Mouse (Mus musculus): ENCODE measurements around the gene Mllt11. TPM values are rescaled to one million over a fixed set of nuclear protein-coding genes. Genes with fewer than 3 reads are reported as not detected.
A peak's percentile ranks its signal among the peaks of the same experiment; 100 is the strongest.

Gene Mllt11
- polyA plus RNA-seq, 1 experiment = 19.6 TPM

- peaks cover 24% of the 10 kb centered on the region for H3K79me3 ChIP-seq (ENCODE audit: low read depth)
- H3ac ChIP-seq (ENCODE audit: control insufficient read depth, insufficient read length, low read depth) = no peak overlapping the region
- H3K79me2 ChIP-seq (ENCODE audit: control insufficient read depth, insufficient read depth) = peaks cover 46% of the 10 kb centered on the region
- H3K27me3 ChIP-seq (ENCODE audit: control insufficient read depth, insufficient read depth, insufficient read length) = no peaks in the 10 kb centered on the region
- H3K4me3 ChIP-seq (ENCODE audit: insufficient read depth, poor library complexity, severe bottlenecking) = no peak overlapping the region
- TF ChIP-seq FOSL1 (IDR thresholded peaks at IDR 0.05; ENCODE audit: insufficient read depth, low read length, poor library complexity, severe bottlenecking) (no peak), MYOG (IDR thresholded peaks at IDR 0.05; ENCODE audit: control insufficient read depth, extremely low read depth, insufficient read length) (no peak), MYOD1 (IDR thresholded peaks at IDR 0.05; ENCODE audit: control insufficient read depth, insufficient read length, low read depth) (no peak), CEBPB (IDR thresholded peaks at IDR 0.05; ENCODE audit: low read depth) (no peak), MAX (IDR thresholded peaks at IDR 0.05) (no peak), USF1 (IDR thresholded peaks at IDR 0.05; ENCODE audit: low read depth) (no peak), CTCF (IDR thresholded peaks at IDR 0.05; ENCODE audit: control insufficient read depth, insufficient read depth, insufficient read length) (no peak)
- H3K36me3 ChIP-seq (ENCODE audit: control insufficient read depth, insufficient read depth) = peaks cover 70% of the 10 kb centered on the region
These were observed 3.7 kb upstream of the Mllt11 start for GRCm38 (mm10) chr3:95235386-95236301.

- H3K36me3 ChIP-seq (ENCODE audit: control insufficient read depth, insufficient read depth) = peaks cover 63% of the 10 kb centered on the region
- TF ChIP-seq FOSL1 (IDR thresholded peaks at IDR 0.05; ENCODE audit: insufficient read depth, low read length, poor library complexity, severe bottlenecking) (no peak), MAX (IDR thresholded peaks at IDR 0.05) (no peak), CTCF (IDR thresholded peaks at IDR 0.05; ENCODE audit: control insufficient read depth, insufficient read depth, insufficient read length) (no peak), MYOD1 (IDR thresholded peaks at IDR 0.05; ENCODE audit: control insufficient read depth, insufficient read length, low read depth) (no peak), MYOG (IDR thresholded peaks at IDR 0.05; ENCODE audit: control insufficient read depth, extremely low read depth, insufficient read length) (no peak), CEBPB (IDR thresholded peaks at IDR 0.05; ENCODE audit: low read depth) (no peak), USF1 (IDR thresholded peaks at IDR 0.05; ENCODE audit: low read depth) (no peak)
- H3K79me3 ChIP-seq (ENCODE audit: low read depth) = peaks cover 41% of the 10 kb centered on the region
- no peaks in the 10 kb centered on the region for H3K27me3 ChIP-seq (ENCODE audit: control insufficient read depth, insufficient read depth, insufficient read length)
- no peak overlapping the region for H3ac ChIP-seq (ENCODE audit: control insufficient read depth, insufficient read length, low read depth)
- no peak overlapping the region for H3K4me3 ChIP-seq (ENCODE audit: insufficient read depth, poor library complexity, severe bottlenecking)
- H3K79me2 ChIP-seq (ENCODE audit: control insufficient read depth, insufficient read depth) = peaks cover 68% of the 10 kb centered on the region
These were observed 1.5 kb upstream of the Mllt11 start for GRCm38 (mm10) chr3:95233303-95233980.

GRCm38 (mm10) chr3:95232771-95233170 is 800 bp upstream of the Mllt11 start:
- TF ChIP-seq FOSL1 (IDR thresholded peaks at IDR 0.05; ENCODE audit: insufficient read depth, low read length, poor library complexity, severe bottlenecking) (peak; percentile 21), CEBPB (IDR thresholded peaks at IDR 0.05; ENCODE audit: low read depth) (no peak)
- H3K36me3 ChIP-seq (ENCODE audit: control insufficient read depth, insufficient read depth) = peaks cover 57% of the 10 kb centered on the region
- no peak overlapping the region for H3ac ChIP-seq (ENCODE audit: control insufficient read depth, insufficient read length, low read depth)
- H3K79me3 ChIP-seq (ENCODE audit: low read depth) = peaks cover 43% of the 10 kb centered on the region
- H3K27me3 ChIP-seq (ENCODE audit: control insufficient read depth, insufficient read depth, insufficient read length) = no peaks in the 10 kb centered on the region
- H3K79me2 ChIP-seq (ENCODE audit: control insufficient read depth, insufficient read depth) = peaks cover 75% of the 10 kb centered on the region
- no peak overlapping the region for H3K4me3 ChIP-seq (ENCODE audit: insufficient read depth, poor library complexity, severe bottlenecking)

- Histone ChIP-seq H3K79me2 (ENCODE audit: control insufficient read depth, insufficient read depth) (peaks cover 96% of the 10 kb centered on the region), H3K36me3 (ENCODE audit: control insufficient read depth, insufficient read depth) (peaks cover 47% of the 10 kb centered on the region), H3K79me3 (ENCODE audit: low read depth) (peaks cover 62% of the 10 kb centered on the region), H3K27me3 (ENCODE audit: control insufficient read depth, insufficient read depth, insufficient read length) (no peaks in the 10 kb centered on the region), H3K4me3 (ENCODE audit: insufficient read depth, poor library complexity, severe bottlenecking) (peak overlapping the region; percentile 69), H3ac (ENCODE audit: control insufficient read depth, insufficient read length, low read depth) (peak overlapping the region; percentile 61)
- no peak for TF ChIP-seq MYOG (IDR thresholded peaks at IDR 0.05; ENCODE audit: control insufficient read depth, extremely low read depth, insufficient read length)
- TF ChIP-seq MYOD1 (IDR thresholded peaks at IDR 0.05; ENCODE audit: control insufficient read depth, insufficient read length, low read depth) = no peak
- TF ChIP-seq CEBPB (IDR thresholded peaks at IDR 0.05; ENCODE audit: low read depth) = no peak
- no peak for TF ChIP-seq CTCF (IDR thresholded peaks at IDR 0.05; ENCODE audit: control insufficient read depth, insufficient read depth, insufficient read length)
- TF ChIP-seq USF1 (IDR thresholded peaks at IDR 0.05; ENCODE audit: low read depth) = no peak
- TF ChIP-seq FOSL1 (IDR thresholded peaks at IDR 0.05; ENCODE audit: insufficient read depth, low read length, poor library complexity, severe bottlenecking) = no peak
- no peak for TF ChIP-seq MAX (IDR thresholded peaks at IDR 0.05)
These were observed 1.3 kb downstream of the Mllt11 start for GRCm38 (mm10) chr3:95230495-95231297.

- H3K79me2 ChIP-seq (ENCODE audit: control insufficient read depth, insufficient read depth) = peaks cover 98% of the 10 kb centered on the region
- H3ac ChIP-seq (ENCODE audit: control insufficient read depth, insufficient read length, low read depth) = peak overlapping the region; percentile 87
- H3K36me3 ChIP-seq (ENCODE audit: control insufficient read depth, insufficient read depth) = peaks cover 47% of the 10 kb centered on the region
- H3K79me3 ChIP-seq (ENCODE audit: low read depth) = peaks cover 70% of the 10 kb centered on the region
- peak overlapping the region; percentile 69 for H3K4me3 ChIP-seq (ENCODE audit: insufficient read depth, poor library complexity, severe bottlenecking)
- TF ChIP-seq MYOD1 (IDR thresholded peaks at IDR 0.05; ENCODE audit: control insufficient read depth, insufficient read length, low read depth) (peak; percentile 40), USF1 (IDR thresholded peaks at IDR 0.05; ENCODE audit: low read depth) (no peak)
- no peaks in the 10 kb centered on the region for H3K27me3 ChIP-seq (ENCODE audit: control insufficient read depth, insufficient read depth, insufficient read length)
These were observed 2.0 kb downstream of the Mllt11 start for GRCm38 (mm10) chr3:95229781-95230494.

Data from C2C12 (cell line).